Mouse (Mus musculus): ENCODE measurements around the gene Gm28374. TPM values are rescaled to one million over a fixed set of nuclear protein-coding genes. Genes with fewer than 3 reads are reported as not detected.

The Gm28374 gene
- polyA plus RNA-seq, 1 experiment from 2014 or later = 1.5 TPM

DNA sequence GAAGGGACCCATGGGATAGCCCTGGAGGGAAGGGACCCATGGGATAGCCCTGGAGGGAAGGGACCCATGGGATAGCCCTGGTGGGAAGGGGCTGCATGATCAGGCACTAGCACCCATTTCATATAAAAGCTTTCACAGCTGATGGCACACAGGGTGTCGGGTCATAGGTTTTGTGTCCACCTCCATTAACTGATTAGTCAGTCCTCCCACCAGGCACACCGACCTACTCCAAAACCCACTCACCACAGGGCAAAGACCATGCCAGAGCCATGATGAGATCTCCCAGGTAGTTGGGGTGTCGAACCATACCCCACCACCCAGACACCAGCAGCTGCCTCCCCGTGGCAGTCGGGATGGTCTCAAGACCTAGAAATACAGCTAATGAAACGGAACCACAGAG lies 19.0 kb downstream of the Gm28374 start:
- Histone ChIP-seq H3K36me3 (ENCODE audit: control insufficient read depth, insufficient read depth, low read length) (peaks cover 15% of the 10 kb centered on the region), H3K27me3 (replicated peaks; ENCODE audit: control insufficient read depth, insufficient read depth, low read length) (no peaks in the 10 kb centered on the region), H3K4me1 (replicated peaks; ENCODE audit: control insufficient read depth, insufficient read depth, low read length) (peaks cover 29% of the 10 kb centered on the region), H3K9ac (ENCODE audit: low read length) (no peak overlapping the region), H3K9me3 (ENCODE audit: control insufficient read depth, low read length) (no peaks in the 10 kb centered on the region), H3K4me3 (ENCODE audit: low read depth, low read length) (no peak overlapping the region), H3K27ac (ENCODE audit: low read depth) (no peak overlapping the region), H3K4me2 (ENCODE audit: low read length) (no peak overlapping the region)
- no peak for ATAC-seq (replicated peaks; ENCODE audit: low FRiP score, low TSS enrichment, low read depth)
- WGBS = 95% methylated on average over 6 of the region's 6 CpGs
- DNase-seq (ENCODE audit: low spot score) = no peak

DNA sequence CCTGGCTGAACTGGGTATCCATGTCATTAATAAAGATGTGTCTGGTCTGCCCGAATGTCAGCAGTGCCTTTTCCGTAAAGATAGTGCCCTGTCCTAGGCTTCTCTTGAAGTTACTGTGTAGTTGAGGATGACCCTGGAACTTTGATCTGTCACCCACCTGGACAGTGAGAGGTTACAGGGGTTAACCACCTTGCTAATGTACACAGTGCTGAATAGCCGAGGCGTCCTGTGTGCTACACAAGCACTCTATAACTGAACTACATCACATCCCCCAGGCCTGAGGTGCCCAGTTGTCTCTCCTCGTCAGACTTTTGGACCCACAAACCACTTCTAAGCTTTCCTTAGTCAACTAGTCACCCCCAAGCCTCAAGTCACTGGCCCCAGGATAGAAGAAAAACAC lies 19.6 kb downstream of the Gm28374 start:
- Histone ChIP-seq H3K27me3 (replicated peaks; ENCODE audit: control insufficient read depth, insufficient read depth, low read length) (no peaks in the 10 kb centered on the region), H3K9me3 (ENCODE audit: control insufficient read depth, low read length) (no peaks in the 10 kb centered on the region), H3K4me2 (ENCODE audit: low read length) (peak overlapping the region; percentile 99), H3K27ac (ENCODE audit: low read depth) (peak overlapping the region; percentile 81; the same call in 1 of the 2 replicates), H3K4me3 (ENCODE audit: low read depth, low read length) (peak overlapping the region; percentile 68), H3K4me1 (replicated peaks; ENCODE audit: control insufficient read depth, insufficient read depth, low read length) (peaks cover 29% of the 10 kb centered on the region), H3K36me3 (ENCODE audit: control insufficient read depth, insufficient read depth, low read length) (peaks cover 15% of the 10 kb centered on the region), H3K9ac (ENCODE audit: low read length) (peak overlapping the region; percentile 81)
- no peak for ATAC-seq (replicated peaks; ENCODE audit: low FRiP score, low TSS enrichment, low read depth)
- no peak for DNase-seq (ENCODE audit: low spot score)
- 47% methylated on average over 5 of the region's 5 CpGs for WGBS

DNA sequence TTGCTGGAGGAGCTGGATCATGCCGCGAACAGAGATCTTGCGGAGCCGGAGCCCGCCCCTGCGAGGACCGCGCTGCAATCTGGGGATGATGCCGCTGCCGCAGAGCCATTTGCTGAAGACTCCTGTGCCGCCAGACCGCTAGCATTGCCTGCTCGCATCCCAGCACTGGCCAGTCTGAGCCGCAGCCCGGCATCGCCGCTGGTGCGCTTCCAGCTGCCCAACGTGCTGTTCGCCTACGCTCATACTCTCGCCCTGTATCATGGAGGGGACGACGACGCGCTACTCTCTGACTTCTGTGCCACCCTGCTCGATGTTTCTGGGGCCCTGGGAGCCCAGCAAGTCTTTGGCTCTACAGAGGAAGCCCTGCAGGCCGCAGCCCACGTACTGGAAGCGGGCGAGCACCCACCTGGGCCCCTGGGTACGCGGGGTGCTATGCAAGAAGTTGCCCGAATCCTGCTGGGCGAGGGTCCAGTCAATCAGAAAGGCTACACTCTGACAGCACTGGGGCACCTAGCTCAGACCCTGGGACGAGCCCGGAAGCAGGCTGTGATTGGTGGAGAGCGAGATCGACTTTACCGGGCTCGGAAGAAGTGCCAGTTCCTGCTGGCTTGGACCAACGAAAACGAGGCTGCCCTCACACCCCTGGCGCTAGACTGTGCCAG lies 20.3 kb downstream of the Gm28374 start:
- Histone ChIP-seq H3K4me2 (ENCODE audit: low read length) (peak overlapping the region; percentile 99), H3K36me3 (ENCODE audit: control insufficient read depth, insufficient read depth, low read length) (peaks cover 15% of the 10 kb centered on the region), H3K9me3 (ENCODE audit: control insufficient read depth, low read length) (no peaks in the 10 kb centered on the region), H3K27me3 (replicated peaks; ENCODE audit: control insufficient read depth, insufficient read depth, low read length) (no peaks in the 10 kb centered on the region), H3K4me1 (replicated peaks; ENCODE audit: control insufficient read depth, insufficient read depth, low read length) (peaks cover 26% of the 10 kb centered on the region), H3K4me3 (ENCODE audit: low read depth, low read length) (peak overlapping the region; percentile 68), H3K9ac (ENCODE audit: low read length) (peak overlapping the region; percentile 81), H3K27ac (ENCODE audit: low read depth) (peak overlapping the region; percentile 81)
- ATAC-seq (replicated peaks; ENCODE audit: low FRiP score, low TSS enrichment, low read depth) = no peak
- 2% methylated on average over 44 of the region's 44 CpGs for WGBS
- DNase-seq (ENCODE audit: low spot score) = peak; percentile 74

DNA sequence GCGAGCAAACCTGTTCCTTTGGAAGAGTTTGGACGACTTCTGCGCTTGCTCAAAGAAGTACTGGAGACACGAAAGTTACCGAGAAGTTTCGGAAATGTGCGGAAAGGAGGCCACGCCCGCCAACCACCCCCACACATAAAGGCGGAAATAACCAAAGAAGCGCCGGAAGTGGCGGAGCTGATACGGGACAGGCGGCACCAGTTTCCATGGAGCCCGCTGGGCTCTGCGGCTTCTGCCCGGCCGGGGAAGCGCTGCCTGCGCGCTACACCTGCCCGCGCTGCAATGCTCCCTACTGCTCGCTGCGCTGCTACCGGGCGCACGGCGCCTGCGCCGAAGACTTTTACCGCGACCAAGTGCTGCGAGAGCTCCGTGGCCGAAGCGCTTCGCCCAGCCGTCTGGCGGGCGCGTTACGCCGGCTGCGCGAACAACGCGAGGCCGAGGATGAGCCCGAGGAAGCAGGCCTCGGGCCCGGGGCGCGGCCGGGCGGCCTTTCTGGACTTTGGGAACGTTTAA lies 21.0 kb downstream of the Gm28374 start, which contains the start of gene Znhit2:
Znhit2 (plus strand) TSS at position 172 of the 513 bp plus-strand sequence.
- H3K36me3 ChIP-seq (ENCODE audit: control insufficient read depth, insufficient read depth, low read length) = peaks cover 20% of the 10 kb centered on the region
- H3K4me1 ChIP-seq (replicated peaks; ENCODE audit: control insufficient read depth, insufficient read depth, low read length) = peaks cover 27% of the 10 kb centered on the region
- H3K9me3 ChIP-seq (ENCODE audit: control insufficient read depth, low read length) = no peaks in the 10 kb centered on the region
- DNase-seq (ENCODE audit: low spot score) = peak; percentile 92
- peak within 1 kb of the TSS; percentile 81 for H3K9ac ChIP-seq (ENCODE audit: low read length)
- under 1% methylated on average over 54 of the region's 58 CpGs for WGBS
- H3K4me3 ChIP-seq (ENCODE audit: low read depth, low read length) = peak within 1 kb of the TSS; percentile 68
- peak within 1 kb of the TSS; percentile 81 for H3K27ac ChIP-seq (ENCODE audit: low read depth)
- ATAC-seq (replicated peaks; ENCODE audit: low FRiP score, low TSS enrichment, low read depth) = peak; percentile 53
- H3K27me3 ChIP-seq (replicated peaks; ENCODE audit: control insufficient read depth, insufficient read depth, low read length) = no peaks in the 10 kb centered on the region
- H3K4me2 ChIP-seq (ENCODE audit: low read length) = peak within 1 kb of the TSS; percentile 99

DNA sequence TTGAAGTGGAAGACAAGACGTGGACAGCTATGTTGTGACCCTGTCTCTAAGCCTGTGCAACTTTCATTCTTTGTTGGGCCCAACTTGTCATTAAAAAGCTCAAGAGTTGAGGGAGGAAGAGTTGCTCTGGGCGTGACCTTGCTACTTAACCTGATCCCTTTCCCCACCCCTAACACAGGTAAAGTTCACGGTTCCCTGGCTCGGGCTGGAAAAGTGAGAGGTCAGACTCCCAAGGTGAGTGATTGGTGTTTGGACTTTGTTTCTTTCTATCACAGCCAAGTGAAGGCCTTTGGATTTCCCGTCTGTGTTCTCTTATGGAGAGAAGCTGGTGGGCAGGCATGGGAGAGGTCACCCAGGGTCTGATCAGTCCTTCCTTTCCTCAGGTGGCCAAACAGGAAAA lies 23.1 kb downstream of the Gm28374 start:
- no peak for DNase-seq (ENCODE audit: low spot score)
- H3K4me2 ChIP-seq (ENCODE audit: low read length) = peak overlapping the region; percentile 94
- H3K27ac ChIP-seq (ENCODE audit: low read depth) = no peak overlapping the region
- WGBS = 80% methylated on average over 5 of the region's 5 CpGs
- peak overlapping the region; percentile 92 for H3K4me3 ChIP-seq (ENCODE audit: low read depth, low read length)
- H3K9ac ChIP-seq (ENCODE audit: low read length) = peak overlapping the region; percentile 90
- no peaks in the 10 kb centered on the region for H3K9me3 ChIP-seq (ENCODE audit: control insufficient read depth, low read length)
- peaks cover 28% of the 10 kb centered on the region for H3K4me1 ChIP-seq (replicated peaks; ENCODE audit: control insufficient read depth, insufficient read depth, low read length)
- no peak for ATAC-seq (replicated peaks; ENCODE audit: low FRiP score, low TSS enrichment, low read depth)
- peaks cover 41% of the 10 kb centered on the region for H3K36me3 ChIP-seq (ENCODE audit: control insufficient read depth, insufficient read depth, low read length)
- no peaks in the 10 kb centered on the region for H3K27me3 ChIP-seq (replicated peaks; ENCODE audit: control insufficient read depth, insufficient read depth, low read length)

DNA sequence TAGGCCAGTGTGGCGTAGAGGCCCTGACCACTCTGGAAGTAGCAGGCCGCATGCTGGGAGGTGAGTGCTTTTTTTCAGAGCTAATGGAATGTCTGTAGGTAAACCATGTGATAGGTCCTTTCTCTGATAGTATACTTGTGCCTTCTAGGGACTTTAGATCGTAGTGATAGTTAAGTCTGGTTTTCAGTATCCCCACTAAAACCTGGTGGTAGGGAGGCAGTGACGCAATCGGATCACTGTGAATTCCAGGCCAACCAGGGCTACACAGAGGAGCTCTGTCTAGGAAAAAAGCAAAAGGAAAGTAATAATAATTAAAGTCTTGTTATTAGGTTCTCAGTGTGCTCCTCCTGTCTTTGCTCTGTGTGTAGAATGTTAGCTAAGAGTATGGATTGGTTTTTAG lies 23.5 kb downstream of the Gm28374 start:
- ATAC-seq (replicated peaks; ENCODE audit: low FRiP score, low TSS enrichment, low read depth) (no peak), DNase-seq (ENCODE audit: low spot score) (no peak)
- Histone ChIP-seq H3K27ac (ENCODE audit: low read depth) (peak overlapping the region; percentile 74), H3K4me3 (ENCODE audit: low read depth, low read length) (peak overlapping the region; percentile 92), H3K4me2 (ENCODE audit: low read length) (peak overlapping the region; percentile 94), H3K9me3 (ENCODE audit: control insufficient read depth, low read length) (no peaks in the 10 kb centered on the region), H3K36me3 (ENCODE audit: control insufficient read depth, insufficient read depth, low read length) (peaks cover 46% of the 10 kb centered on the region), H3K9ac (ENCODE audit: low read length) (peak overlapping the region; percentile 90), H3K4me1 (replicated peaks; ENCODE audit: control insufficient read depth, insufficient read depth, low read length) (peaks cover 28% of the 10 kb centered on the region), H3K27me3 (replicated peaks; ENCODE audit: control insufficient read depth, insufficient read depth, low read length) (no peaks in the 10 kb centered on the region)
- WGBS = 28% methylated on average over 5 of the region's 5 CpGs

DNA sequence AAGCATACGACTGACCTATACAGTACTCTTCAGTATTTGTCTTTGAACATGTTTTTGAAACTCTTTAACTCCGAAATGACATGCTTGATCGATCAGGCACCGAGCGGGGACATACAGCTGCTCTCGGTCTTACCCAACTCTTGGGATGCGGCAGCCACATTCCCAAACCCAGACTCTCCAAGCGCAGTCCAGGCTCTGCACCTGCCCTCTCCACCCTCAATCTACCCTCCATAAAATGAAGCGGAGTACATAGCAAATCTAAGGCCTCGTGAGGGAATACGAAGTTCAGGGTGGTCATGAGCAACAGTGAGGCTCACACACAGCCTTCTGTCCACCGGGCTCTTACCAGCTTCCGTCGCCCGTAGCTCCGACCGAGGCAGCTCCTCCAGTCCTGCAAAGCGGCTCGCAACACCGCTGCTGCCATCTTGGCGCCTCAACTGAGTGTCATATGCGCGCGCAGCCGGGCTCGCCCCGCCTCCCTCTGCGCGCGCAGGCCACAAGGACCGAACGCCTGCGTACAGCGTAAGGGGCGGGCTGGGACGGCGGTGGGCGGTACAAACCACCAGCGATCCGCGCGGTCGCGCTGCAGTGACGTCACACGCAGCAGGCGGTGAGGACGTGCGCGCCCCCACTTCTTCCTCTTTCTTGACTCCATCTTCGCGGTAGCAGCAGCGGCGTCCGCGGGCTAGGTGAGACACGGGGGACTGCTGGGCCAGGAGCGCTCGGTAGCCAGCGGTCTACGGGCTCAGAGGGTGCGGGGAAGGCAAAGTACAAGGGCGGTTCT lies 24.6 kb downstream of the Gm28374 start, which contains the start of the genes Mrpl49 and Fau:
Mrpl49 (minus strand) TSS at position 473 of the 784 bp plus-strand sequence.
Fau (plus strand) TSS at position 532 of the 784 bp plus-strand sequence.
- H3K4me2 ChIP-seq (ENCODE audit: low read length) = peak within 1 kb of the TSS; percentile 94
- no peaks in the 10 kb centered on the region for H3K27me3 ChIP-seq (replicated peaks; ENCODE audit: control insufficient read depth, insufficient read depth, low read length)
- ATAC-seq (replicated peaks; ENCODE audit: low FRiP score, low TSS enrichment, low read depth) (peak; percentile 80), DNase-seq (ENCODE audit: low spot score) (peak; percentile 97)
- peaks cover 56% of the 10 kb centered on the region for H3K36me3 ChIP-seq (ENCODE audit: control insufficient read depth, insufficient read depth, low read length)
- H3K4me1 ChIP-seq (replicated peaks; ENCODE audit: control insufficient read depth, insufficient read depth, low read length) = peaks cover 24% of the 10 kb centered on the region
- H3K27ac ChIP-seq (ENCODE audit: low read depth) = peak within 1 kb of the TSS; percentile 74
- under 1% methylated on average over 63 of the region's 63 CpGs for WGBS
- H3K4me3 ChIP-seq (ENCODE audit: low read depth, low read length) = peak within 1 kb of the TSS; percentile 92
- peak within 1 kb of the TSS; percentile 90 for H3K9ac ChIP-seq (ENCODE audit: low read length)
- no peaks in the 10 kb centered on the region for H3K9me3 ChIP-seq (ENCODE audit: control insufficient read depth, low read length)

DNA sequence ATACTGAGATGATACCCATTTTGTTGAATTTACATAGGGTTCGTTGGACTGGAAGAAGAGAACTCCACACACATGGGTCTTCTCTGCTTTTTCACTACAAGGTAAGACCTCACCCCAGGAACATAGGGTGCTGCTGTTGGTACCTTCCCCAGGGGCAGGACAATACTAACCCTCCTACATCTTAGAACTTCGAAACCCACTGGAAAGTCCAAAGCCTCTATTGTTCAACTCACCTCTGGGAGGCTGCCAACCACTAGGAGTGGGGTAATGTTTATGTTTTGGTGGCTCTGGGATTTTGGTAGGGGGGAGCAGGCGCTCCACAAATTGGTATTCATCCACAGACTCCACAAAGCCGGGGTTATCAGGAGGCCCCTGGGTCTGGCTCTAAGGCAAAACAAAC lies 25.4 kb downstream of the Gm28374 start:
- H3K36me3 ChIP-seq (ENCODE audit: control insufficient read depth, insufficient read depth, low read length) = peaks cover 64% of the 10 kb centered on the region
- H3K4me2 ChIP-seq (ENCODE audit: low read length) = peak overlapping the region; percentile 89
- H3K27ac ChIP-seq (ENCODE audit: low read depth) = no peak overlapping the region
- peaks cover 16% of the 10 kb centered on the region for H3K4me1 ChIP-seq (replicated peaks; ENCODE audit: control insufficient read depth, insufficient read depth, low read length)
- peak overlapping the region; percentile 71 for H3K9ac ChIP-seq (ENCODE audit: low read length)
- no peaks in the 10 kb centered on the region for H3K9me3 ChIP-seq (ENCODE audit: control insufficient read depth, low read length)
- DNase-seq (ENCODE audit: low spot score) (no peak), ATAC-seq (replicated peaks; ENCODE audit: low FRiP score, low TSS enrichment, low read depth) (no peak)
- H3K27me3 ChIP-seq (replicated peaks; ENCODE audit: control insufficient read depth, insufficient read depth, low read length) = no peaks in the 10 kb centered on the region
- WGBS = 58% methylated on average over 4 of the region's 4 CpGs
- H3K4me3 ChIP-seq (ENCODE audit: low read depth, low read length) = peak overlapping the region; percentile 92

Measured in intestine, embryonic 14.5 days (tissue).